Mouse (Mus musculus): Measurements from ENCODE around the gene Pde4a. TPM values are rescaled to one million over a fixed set of nuclear protein-coding genes. Genes with fewer than 3 reads are reported as not detected.

The Pde4a gene
- polyA plus RNA-seq, 1 experiment from 2014 or later: 8.6 TPM

GRCm38 (mm10) chr9:21152715-21153114 lies 12.8 kb upstream of the Pde4a start:
- Histone ChIP-seq H3K4me1 (peaks cover 42% of the 10 kb centered on the region), H3K9ac (peak overlapping the region; percentile 35; the same call in 1 of the 2 replicates), H3K4me3 (peak overlapping the region; percentile 37), H3K4me2 (peak overlapping the region; percentile 70), H3K27me3 (no peaks in the 10 kb centered on the region), H3K36me3 (no peaks in the 10 kb centered on the region), H3K9me3 (no peaks in the 10 kb centered on the region), H3K27ac (peak overlapping the region; percentile 82; the same call in 1 of the 2 replicates)
- 2% methylated on average over 11 of the region's 11 CpGs for WGBS
- 0 out of 2 replicates have a peak, but pooled peaks have one; percentile 15 for ATAC-seq (ENCODE audit: borderline replicate concordance, extremely low read depth, low FRiP score, low TSS enrichment)

GRCm38 (mm10) chr9:21153331-21153730 lies 12.2 kb upstream of the Pde4a start:
- H3K9me3 ChIP-seq: no peaks in the 10 kb centered on the region
- peak overlapping the region; percentile 37 for H3K4me3 ChIP-seq
- H3K4me1 ChIP-seq: peaks cover 36% of the 10 kb centered on the region
- 8% methylated on average over 12 of the region's 12 CpGs for WGBS
- ATAC-seq (ENCODE audit: borderline replicate concordance, extremely low read depth, low FRiP score, low TSS enrichment): peak; percentile 20; the same call in 1 of the 2 replicates
- peak overlapping the region; percentile 82 for H3K27ac ChIP-seq
- H3K4me2 ChIP-seq: peak overlapping the region; percentile 70
- H3K9ac ChIP-seq: peak overlapping the region; percentile 35
- H3K36me3 ChIP-seq: no peaks in the 10 kb centered on the region
- no peaks in the 10 kb centered on the region for H3K27me3 ChIP-seq

- peak overlapping the region; percentile 70 for H3K4me2 ChIP-seq
- H3K27me3 ChIP-seq: no peaks in the 10 kb centered on the region
- peak overlapping the region; percentile 37 for H3K4me3 ChIP-seq
- H3K36me3 ChIP-seq: no peaks in the 10 kb centered on the region
- WGBS: 5% methylated on average over 5 of the region's 5 CpGs
- H3K9ac ChIP-seq: peak overlapping the region; percentile 35
- ATAC-seq (ENCODE audit: borderline replicate concordance, extremely low read depth, low FRiP score, low TSS enrichment): no peak
- H3K4me1 ChIP-seq: peaks cover 31% of the 10 kb centered on the region
- peak overlapping the region; percentile 82 for H3K27ac ChIP-seq
- H3K9me3 ChIP-seq: no peaks in the 10 kb centered on the region
Measured at GRCm38 (mm10) chr9:21153833-21154232, 11.7 kb upstream of the Pde4a start.

GRCm38 (mm10) chr9:21154787-21155186 lies 10.7 kb upstream of the Pde4a start:
- Histone ChIP-seq H3K27ac (no peak overlapping the region), H3K4me1 (peaks cover 27% of the 10 kb centered on the region), H3K4me3 (no peak overlapping the region), H3K4me2 (no peak overlapping the region), H3K9ac (no peak overlapping the region), H3K27me3 (no peaks in the 10 kb centered on the region), H3K36me3 (no peaks in the 10 kb centered on the region), H3K9me3 (no peaks in the 10 kb centered on the region)
- 92% methylated on average over 3 of the region's 3 CpGs for WGBS
- no peak for ATAC-seq (ENCODE audit: borderline replicate concordance, extremely low read depth, low FRiP score, low TSS enrichment)

GRCm38 (mm10) chr9:21161209-21161909 lies 4.2 kb upstream of the Pde4a start:
- Histone ChIP-seq H3K9me3 (no peaks in the 10 kb centered on the region), H3K27ac (no peak overlapping the region), H3K27me3 (peaks cover 53% of the 10 kb centered on the region), H3K4me1 (peaks cover 31% of the 10 kb centered on the region), H3K36me3 (no peaks in the 10 kb centered on the region), H3K4me3 (peak overlapping the region; percentile 48), H3K4me2 (peak overlapping the region; percentile 81), H3K9ac (peak overlapping the region; percentile 61)
- peak; percentile 72; the same call in 1 of the 2 replicates for ATAC-seq (ENCODE audit: borderline replicate concordance, extremely low read depth, low FRiP score, low TSS enrichment)
- under 1% methylated on average over 52 of the region's 52 CpGs for WGBS

GRCm38 (mm10) chr9:21163086-21164050 lies 2.1 kb upstream of the Pde4a start:
- peaks cover 51% of the 10 kb centered on the region for H3K4me1 ChIP-seq
- no peak overlapping the region for H3K9ac ChIP-seq
- no peak for ATAC-seq (ENCODE audit: borderline replicate concordance, extremely low read depth, low FRiP score, low TSS enrichment)
- no peaks in the 10 kb centered on the region for H3K9me3 ChIP-seq
- peak overlapping the region; percentile 95 for H3K4me2 ChIP-seq
- peaks cover 62% of the 10 kb centered on the region for H3K27me3 ChIP-seq
- WGBS: 33% methylated on average over 11 of the region's 11 CpGs
- H3K27ac ChIP-seq: no peak overlapping the region
- no peaks in the 10 kb centered on the region for H3K36me3 ChIP-seq
- H3K4me3 ChIP-seq: no peak overlapping the region

- no peak for ATAC-seq (ENCODE audit: borderline replicate concordance, extremely low read depth, low FRiP score, low TSS enrichment)
- Histone ChIP-seq H3K4me2 (peak overlapping the region; percentile 95), H3K27ac (no peak overlapping the region), H3K9me3 (no peaks in the 10 kb centered on the region), H3K27me3 (peaks cover 62% of the 10 kb centered on the region), H3K4me1 (peaks cover 55% of the 10 kb centered on the region), H3K9ac (no peak overlapping the region), H3K36me3 (no peaks in the 10 kb centered on the region), H3K4me3 (peak overlapping the region; percentile 55)
- WGBS: 1% methylated on average over 26 of the region's 26 CpGs
Measured at GRCm38 (mm10) chr9:21164072-21164471, 1.4 kb upstream of the Pde4a start.

- Histone ChIP-seq H3K27ac (no peak overlapping the region), H3K4me3 (peak overlapping the region; percentile 55), H3K4me1 (peaks cover 53% of the 10 kb centered on the region), H3K27me3 (peaks cover 57% of the 10 kb centered on the region), H3K36me3 (no peaks in the 10 kb centered on the region), H3K4me2 (peak overlapping the region; percentile 95), H3K9me3 (no peaks in the 10 kb centered on the region), H3K9ac (peak overlapping the region; percentile 59)
- WGBS: under 1% methylated on average over 44 of the region's 47 CpGs
- peak; percentile 9 for ATAC-seq (ENCODE audit: borderline replicate concordance, extremely low read depth, low FRiP score, low TSS enrichment)
Measured at GRCm38 (mm10) chr9:21165952-21166451, 488 bp downstream of the Pde4a start.

- ATAC-seq (ENCODE audit: borderline replicate concordance, extremely low read depth, low FRiP score, low TSS enrichment): no peak
- Histone ChIP-seq H3K4me1 (peaks cover 51% of the 10 kb centered on the region), H3K9ac (peak overlapping the region; percentile 59), H3K36me3 (no peaks in the 10 kb centered on the region), H3K4me3 (peak overlapping the region; percentile 55), H3K4me2 (peak overlapping the region; percentile 95), H3K27ac (no peak overlapping the region), H3K9me3 (no peaks in the 10 kb centered on the region), H3K27me3 (peaks cover 56% of the 10 kb centered on the region)
- 23% methylated on average over 3 of the region's 3 CpGs for WGBS
Measured at GRCm38 (mm10) chr9:21166516-21166915, 1.0 kb downstream of the Pde4a start.

- Histone ChIP-seq H3K9ac (0 out of 2 replicates have a peak overlapping the region, but pooled peaks have one; percentile 5), H3K9me3 (no peaks in the 10 kb centered on the region), H3K4me3 (peak overlapping the region; percentile 12), H3K27me3 (peaks cover 47% of the 10 kb centered on the region), H3K4me1 (peaks cover 49% of the 10 kb centered on the region), H3K36me3 (no peaks in the 10 kb centered on the region), H3K4me2 (peak overlapping the region; percentile 95), H3K27ac (peak overlapping the region; percentile 90)
- 48% methylated on average over 10 of the region's 10 CpGs for WGBS
- no peak for ATAC-seq (ENCODE audit: borderline replicate concordance, extremely low read depth, low FRiP score, low TSS enrichment)
Measured at GRCm38 (mm10) chr9:21167140-21168097, 1.9 kb downstream of the Pde4a start.

Measured in lung, embryonic 15.5 days (tissue).